Mouse (Mus musculus): ENCODE data around the gene Sema4c.
"Not testable (repeated sequence)": the region's sequence is repeated elsewhere in the genome, so short reads cannot be mapped to it uniquely, and the experiment has no call there.

DNA sequence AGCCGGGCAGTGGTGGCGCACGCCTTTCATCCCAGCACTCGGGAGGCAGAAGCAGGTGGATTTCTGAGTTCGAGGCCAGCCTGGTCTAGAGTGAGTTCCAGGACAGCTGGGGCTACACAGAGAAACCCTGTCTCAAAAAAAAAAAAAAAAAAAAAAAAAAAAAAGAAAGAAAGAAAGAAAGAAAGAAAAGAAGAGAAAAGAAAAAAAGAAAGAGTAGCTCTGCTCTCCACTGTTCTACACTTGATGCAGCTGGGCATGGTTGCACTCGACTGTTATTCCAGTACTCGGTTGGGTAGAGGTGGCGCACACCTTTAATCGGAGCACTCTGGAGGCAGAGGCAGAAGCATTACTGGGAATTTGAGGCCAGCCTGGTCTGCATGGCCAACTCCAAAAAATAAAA lies 21.4 kb downstream of the Sema4c start, which contains the start of gene Ankrd23:
- not testable (repeated sequence) for TF ChIP-seq ZC3H11A (IDR thresholded peaks at IDR 0.05; ENCODE audit: borderline replicate concordance, low read depth, low read length); ZNF384 (IDR thresholded peaks at IDR 0.05; ENCODE audit: low read depth, low read length); MAFK (IDR thresholded peaks at IDR 0.05; ENCODE audit: insufficient read depth, low read depth, low read length); HCFC1 (IDR thresholded peaks at IDR 0.05; ENCODE audit: borderline replicate concordance, insufficient read depth, low read length); CHD2 (IDR thresholded peaks at IDR 0.05; ENCODE audit: low read depth, low read length)
